Mouse (Mus musculus): ENCODE measurements around the gene Henmt1.

Henmt1 gene

DNA sequence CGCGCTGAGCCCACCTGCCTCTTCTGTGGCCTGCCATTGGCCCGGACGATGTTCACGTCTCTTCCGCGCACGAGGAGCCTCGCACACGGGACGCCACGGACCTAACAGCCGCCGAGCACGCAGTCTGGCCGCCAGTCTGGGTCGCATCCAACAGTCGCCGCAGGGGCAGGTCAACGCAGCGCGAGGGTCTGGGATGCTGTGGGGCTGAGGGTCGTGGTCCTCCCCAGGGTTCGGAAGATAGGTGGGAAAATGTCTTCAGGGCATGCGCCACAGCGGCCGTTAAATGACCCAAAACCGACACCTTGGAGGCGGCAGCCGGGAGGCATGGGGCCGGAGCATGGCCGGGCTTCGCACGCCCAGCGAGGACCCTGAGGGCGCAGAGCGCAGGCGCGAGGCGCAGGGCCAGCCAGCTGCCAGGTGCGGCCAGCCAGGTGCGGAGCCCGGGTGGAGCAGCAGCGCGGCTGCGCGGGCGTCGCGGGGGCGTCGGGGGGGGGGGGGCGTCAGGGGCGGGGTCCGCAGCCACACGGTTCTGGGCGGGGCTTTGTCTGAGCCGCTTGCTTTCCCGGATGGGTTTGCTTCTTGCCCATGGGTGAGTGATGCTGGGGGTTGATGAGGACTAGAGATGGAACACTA, 444 bp downstream of the Henmt1 start, which contains the start of gene Gm9857:
Gene Gm9857, minus strand, starts transcription at position 445 of the 633 bp plus-strand sequence.
- DNase-seq (ENCODE audit: low read depth), result no peak

DNA sequence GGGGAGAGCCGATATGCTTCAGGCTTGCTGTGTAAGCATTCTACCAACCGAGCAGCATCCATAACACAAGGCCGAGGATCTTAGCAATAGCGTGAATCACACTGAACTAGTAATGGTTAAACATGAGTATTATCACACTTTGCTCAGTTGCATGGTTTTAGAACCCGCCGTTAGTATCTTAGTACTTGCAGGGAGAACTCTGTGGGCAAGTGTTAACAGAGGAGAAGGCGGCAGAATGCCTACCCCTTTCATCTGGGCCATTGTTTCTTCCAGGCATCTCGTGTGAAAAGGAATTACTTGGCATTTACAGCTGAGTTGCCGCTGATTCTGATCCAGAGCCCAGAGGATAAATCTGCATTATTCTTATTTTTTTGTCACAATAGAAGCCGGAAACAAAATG, 1.3 kb downstream of the Henmt1 start:
- no peak for DNase-seq (ENCODE audit: low read depth)

DNA sequence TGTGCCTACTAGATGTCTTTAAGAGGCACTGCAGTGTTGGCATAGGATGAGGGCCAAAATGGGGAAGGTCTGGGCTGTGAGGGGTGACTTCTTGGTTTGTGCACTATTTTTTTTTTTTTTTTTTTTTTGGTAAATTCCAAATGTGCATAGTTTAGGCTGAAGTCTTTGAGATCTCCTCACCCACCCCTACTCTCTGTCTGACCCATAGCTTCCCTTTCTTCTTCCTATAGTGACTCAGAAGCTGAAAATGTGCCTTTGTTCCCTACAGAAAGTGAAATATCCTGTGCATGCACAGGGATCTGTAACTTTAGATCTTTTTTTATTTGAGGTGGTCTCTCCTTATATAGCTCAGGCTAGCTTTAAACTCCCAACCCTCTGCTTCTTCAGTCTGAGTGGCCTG, 18.3 kb downstream of the Henmt1 start:
- no peak for DNase-seq (ENCODE audit: low read depth)

DNA sequence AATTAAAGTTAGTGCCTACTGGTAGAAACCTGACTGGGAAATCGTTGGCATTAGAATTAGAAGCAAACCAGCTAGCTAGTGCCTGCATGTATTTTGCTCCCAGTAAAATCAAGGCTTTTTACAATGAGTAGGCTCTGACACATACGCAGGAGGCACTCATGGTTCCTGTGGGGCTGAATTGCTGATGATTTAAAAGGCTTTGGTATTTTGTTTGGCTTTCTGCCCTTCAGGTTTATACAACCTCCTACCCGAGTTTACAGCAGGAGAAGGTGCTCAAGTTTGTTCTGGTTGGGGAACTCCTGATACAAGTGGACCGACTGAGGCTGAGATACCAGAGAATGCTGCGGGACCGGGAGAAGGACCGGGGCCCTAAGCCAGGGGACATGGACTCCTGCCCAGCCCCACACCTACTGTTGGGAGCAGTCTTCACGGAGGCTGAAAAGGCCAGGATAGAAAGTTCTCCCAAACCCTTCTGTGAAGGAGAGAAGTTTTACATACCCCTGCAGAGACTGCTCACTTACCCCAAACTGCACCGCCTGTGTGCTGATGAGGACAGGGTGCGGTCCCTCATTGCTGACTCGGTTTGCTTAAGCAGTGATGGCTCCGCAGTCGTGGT, 20.1 kb downstream of the Henmt1 start:
- peak; percentile 54 for DNase-seq (ENCODE audit: low read depth)

DNA sequence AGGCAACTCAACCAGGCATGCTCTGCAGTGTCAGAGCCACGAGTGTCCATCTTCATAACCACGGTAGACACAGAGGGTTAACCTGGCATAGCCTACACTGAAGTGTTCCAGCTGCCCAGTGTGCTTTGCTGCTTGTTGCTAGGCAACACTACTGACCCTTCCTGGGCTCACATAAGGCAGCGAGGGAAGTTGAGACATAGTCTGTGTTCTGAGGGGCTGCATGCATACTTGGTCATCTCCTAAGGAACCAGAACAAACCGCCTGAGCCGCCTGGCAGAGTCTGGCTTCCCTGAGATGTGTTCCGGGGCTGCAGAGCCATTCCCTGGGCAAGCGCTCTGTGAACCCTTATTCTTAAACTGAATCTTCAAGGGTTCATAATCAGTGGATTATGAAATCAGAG, 21.6 kb downstream of the Henmt1 start:
- no peak for DNase-seq (ENCODE audit: low read depth)

DNA sequence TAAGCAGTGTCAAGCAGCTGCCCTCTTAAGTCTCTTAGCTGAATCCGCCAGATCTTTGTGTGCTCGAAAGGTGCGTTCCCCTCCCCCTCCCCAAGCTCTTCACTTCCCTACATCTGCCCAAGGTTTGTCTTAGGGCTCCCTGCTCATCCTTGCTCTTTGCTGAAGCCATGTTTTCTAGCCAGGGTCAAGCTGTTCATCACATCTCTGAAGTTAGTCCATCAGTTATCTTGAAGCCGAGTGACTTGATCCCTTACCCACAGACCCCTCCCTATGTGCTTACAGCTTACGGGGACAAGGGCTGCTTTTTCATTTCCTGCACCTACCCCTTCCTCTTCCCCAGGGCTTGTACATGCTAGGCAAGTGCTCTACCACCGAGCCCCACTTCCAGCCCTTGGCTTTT, 22.0 kb downstream of the Henmt1 start:
- no peak for DNase-seq (ENCODE audit: low read depth)

DNA sequence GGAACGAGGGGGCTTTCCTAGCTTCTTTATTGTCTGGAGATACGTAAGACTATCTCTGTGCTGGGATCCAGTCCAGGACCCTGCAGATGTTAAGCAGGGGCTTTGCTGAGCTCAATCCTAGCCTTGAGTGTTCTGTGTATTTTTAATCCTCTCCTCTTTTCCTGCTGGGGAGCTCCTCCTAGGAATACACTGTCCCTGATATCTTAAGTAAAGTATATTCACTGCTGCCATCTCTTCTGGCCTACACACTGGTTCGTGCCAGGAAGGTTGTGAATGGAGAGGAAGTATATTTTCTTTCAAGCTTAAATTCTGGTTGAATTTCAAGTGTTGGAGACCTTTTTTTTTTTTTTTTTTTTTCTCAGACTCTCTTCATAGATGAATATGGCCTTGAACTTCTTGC, 23.6 kb downstream of the Henmt1 start:
- no peak for DNase-seq (ENCODE audit: low read depth)

DNA sequence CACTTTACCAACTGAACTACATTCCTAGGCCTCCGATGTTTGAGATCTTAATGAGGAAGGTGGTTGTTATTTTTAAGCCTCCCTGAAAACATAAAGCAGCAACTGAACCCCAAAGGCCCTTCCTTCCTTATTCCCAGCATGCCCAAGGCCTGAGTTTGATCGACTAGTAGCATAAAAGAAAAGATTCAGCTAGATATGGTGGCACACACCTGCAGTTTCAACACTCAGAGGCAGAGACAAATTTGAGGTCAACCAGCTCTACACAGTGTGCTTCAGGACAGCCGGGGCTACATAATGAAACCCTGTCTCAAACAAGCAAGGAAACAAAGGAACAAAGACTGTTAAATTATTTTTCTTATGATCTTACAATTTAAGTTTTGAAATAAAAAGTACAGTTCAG, 24.1 kb downstream of the Henmt1 start:
- no peak for DNase-seq (ENCODE audit: low read depth)

DNA sequence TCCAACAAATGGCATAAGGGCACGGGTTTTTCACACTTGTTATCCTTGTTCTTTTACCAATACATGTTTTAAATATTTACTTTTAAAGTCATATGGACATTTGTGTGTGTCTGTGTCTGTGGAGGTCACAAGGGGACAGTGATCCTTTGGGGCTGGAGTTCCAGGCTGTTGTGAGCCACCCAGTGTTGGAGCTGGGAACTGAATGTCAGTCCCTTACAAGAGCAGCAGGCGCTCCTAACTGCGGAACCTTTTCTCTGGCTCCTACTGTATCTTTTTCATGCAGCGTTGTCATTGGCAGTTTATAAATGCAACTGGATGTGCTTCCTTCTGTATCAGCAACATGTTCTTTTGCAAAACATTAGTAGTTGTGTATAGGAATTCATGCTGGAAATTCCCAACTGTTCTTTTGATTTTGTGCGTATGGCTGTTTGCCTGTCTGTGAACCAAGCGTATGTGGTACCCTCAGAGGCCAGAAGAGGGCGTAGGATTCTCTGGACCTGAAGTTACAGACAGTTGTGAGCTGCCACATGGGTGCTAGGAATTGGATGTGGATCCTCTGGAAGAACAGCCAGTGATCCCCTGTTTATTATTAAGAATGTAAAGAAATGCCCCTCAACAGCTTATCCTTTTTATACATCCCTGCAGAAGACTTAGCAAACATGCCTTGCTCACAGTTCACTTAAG, 24.8 kb downstream of the Henmt1 start:
- DNase-seq (ENCODE audit: low read depth), result no peak

DNA sequence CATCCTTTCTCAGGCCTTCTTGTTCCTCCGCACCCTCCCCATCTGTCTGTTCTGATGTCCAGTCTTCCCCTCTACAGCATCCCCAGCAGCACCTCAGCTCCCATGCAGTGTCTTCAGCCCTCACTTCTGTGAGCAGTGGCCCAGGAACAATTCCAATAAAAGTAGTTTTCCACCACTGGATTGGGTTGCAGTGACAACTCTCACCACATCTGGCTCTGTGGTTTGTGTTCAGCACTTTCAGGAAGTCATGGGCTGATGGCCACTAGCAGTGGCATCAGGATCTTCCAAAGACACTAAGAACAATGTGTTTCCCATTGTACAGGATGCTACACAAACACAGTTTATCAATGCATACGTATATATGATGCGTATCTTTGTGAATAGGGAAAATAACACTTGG, 26.4 kb downstream of the Henmt1 start:
- DNase-seq (ENCODE audit: low read depth), result no peak

DNA sequence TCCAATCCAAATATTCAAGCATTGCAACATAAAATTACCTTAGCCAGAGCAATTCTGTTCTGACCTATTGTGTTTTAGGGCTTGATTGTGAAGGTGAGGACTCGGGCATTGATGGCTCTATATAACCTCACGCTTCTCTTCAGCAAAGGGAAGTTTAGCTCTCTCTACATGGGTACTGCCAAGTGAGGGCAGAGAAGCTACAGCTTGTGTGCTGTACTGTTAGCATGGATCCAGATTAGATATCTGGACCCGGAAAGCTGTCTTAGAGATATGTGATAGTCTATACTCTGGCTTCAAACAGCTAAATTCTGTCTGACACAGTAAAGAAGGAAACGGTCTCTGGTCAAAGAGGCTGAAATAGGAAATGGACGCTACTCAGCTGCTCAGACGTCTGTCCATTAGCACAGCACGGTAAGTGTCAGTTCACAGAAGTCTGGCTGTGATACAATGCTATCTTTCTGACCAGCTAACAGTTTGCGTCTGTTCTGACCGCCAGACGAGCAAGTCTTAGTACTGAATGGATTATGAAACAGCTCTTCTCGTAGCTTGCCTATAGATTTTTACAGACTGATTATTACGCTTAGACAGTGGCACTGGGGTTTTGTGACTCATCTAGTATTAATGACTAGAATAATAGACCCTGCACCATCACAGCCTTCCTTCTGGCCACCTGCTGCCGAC, 34.4 kb downstream of the Henmt1 start:
- DNase-seq (ENCODE audit: low read depth), result no peak

DNA sequence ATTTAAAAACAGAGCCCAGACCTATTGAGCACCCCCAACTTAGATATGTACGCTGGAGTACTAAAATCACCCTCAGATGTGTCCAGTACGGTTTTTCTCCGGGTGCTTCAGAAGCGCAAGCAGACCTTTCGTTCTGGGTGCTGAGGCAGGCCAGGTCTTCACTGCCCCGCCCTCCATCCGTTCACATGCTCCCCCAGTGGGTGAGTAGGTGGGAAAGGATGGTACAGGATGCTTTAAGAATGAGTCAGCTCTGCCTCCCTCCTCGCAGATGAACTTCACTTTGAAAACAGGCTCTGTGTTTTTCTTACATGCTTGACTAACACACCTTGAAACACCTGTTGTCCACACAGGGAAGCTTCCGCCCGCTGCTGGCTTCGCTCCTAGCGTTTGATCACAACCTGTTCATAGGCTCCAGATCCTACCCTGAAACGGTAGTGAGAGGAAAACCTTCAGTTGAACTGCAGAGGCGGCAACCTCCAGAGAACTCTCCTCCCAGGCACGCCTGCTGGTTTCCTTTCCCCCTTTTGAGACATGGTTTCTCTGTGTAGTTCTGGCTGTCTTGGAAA, 35.3 kb downstream of the Henmt1 start:
- no peak for DNase-seq (ENCODE audit: low read depth)

DNA sequence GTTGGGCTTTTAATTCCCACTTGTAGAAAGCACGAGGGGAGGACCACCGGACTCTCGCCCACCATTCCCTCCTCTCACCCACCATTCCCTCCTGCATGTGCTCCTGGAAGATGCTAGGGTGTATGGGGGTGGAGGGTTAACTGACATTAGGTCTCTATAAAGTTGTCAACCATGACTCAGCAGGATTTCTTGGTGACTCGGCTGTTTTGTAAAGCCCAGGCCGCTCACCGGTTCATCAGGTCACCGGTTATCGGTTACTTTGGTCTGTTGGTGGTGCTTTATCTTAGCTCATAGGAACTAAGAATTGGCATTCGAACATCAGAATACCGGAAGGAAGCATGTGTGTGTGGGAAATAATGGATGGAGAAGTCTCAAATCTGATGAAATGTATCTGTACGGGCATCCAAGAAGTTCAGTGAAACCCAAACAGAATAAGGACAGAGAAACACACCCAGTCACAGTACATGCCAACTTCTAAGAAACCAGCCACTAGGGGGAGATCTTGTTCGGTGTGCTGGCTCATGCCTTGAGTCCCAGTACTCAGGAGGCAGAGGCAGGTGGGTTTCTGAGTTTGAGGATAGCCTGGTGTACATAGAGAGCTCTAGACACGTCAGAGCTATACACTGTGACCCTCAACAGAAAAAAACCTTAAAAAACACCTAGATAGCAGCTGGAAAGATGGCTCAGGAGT, 37.8 kb downstream of the Henmt1 start:
- peak; percentile 39 for DNase-seq (ENCODE audit: low read depth)

DNA sequence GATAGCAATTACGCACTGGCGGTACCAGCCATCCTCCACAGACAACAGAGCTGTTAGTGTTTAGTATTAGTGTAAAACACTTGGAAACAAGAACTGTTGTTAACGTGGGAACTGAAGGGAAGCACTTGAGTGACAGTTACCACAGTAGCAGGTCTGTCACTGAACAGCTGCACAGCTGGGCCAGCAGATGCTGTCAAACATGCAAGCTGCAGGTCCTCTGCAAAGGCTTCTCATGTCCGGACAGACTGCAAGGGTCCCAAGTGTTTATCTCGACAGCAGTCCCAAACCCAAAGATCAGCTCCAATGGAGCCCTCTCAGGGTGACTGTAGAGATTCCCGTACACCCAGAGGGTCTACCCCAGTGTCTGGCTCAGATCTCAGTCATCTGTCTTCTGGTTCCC, 42.3 kb downstream of the Henmt1 start:
- DNase-seq (ENCODE audit: low read depth), result no peak

DNA sequence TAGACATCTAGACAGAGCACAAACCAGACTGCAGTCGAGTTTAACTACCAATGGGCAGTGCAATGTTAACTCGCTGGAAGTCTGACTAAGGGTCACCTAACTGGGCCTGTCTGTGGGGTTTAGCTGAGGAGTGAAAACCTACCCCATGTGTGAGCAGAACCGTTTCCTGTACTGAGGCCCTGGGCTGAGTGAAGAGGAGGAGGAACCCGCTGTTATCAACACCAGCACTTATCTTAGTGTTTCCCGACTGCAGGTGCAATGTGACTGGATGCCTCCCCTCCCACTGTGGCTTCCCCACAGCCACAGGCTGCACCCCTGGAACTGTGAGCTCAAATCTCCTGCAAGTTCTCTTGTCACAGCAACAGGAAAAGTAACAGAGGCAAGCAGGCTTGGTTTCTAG, 44.3 kb downstream of the Henmt1 start:
- no peak for DNase-seq (ENCODE audit: low read depth)

DNA sequence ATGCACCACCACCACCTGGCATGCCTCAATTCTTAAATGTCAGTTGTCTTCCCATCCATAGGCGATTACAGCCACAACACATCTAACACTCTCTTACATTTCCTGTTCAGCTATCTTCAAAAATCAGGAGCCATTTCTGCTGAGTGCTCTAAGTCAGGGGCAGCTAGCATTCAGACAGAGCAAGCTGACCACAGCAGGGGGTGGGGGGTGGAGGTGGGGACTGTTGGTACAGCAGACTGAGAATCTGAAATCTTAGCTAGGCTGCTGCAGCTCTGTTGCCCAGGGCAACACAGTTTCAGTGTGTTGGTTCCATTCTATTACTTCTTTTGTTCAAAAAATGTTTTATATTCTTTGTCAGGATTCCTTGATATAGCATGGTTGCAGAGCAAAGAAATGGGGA, 46.9 kb downstream of the Henmt1 start:
- DNase-seq (ENCODE audit: low read depth), result no peak

DNA sequence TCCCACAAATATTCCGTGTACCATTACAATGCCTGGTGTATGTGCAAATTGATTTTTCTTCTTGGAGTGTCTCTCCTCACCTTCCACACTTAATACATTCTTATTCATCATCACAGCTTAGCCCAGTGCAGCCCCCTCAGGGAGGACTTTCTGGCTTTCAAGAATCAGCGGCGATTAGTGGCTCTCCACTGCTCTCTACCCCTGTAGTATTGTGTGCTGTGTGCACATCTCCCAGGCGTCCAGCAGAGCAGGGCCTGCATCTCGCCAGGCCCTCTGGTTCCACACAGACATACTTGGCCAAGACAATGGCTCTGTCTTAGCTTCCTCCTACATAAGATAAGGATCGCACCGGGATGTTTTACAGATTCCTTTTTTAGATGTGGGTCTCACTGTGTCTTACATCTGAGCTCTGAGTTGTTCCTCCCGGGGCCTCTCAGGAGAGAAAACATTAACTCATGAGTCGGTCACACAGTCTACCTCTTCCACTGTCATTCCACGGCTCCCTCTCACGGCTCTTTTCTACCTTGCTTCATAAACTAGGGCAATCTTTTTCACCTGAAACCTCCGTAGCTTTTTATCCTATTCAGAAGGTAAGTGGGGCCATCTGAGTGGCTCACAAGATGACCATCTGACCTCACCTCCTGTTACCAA, 47.5 kb downstream of the Henmt1 start:
- no peak for DNase-seq (ENCODE audit: low read depth)

DNA sequence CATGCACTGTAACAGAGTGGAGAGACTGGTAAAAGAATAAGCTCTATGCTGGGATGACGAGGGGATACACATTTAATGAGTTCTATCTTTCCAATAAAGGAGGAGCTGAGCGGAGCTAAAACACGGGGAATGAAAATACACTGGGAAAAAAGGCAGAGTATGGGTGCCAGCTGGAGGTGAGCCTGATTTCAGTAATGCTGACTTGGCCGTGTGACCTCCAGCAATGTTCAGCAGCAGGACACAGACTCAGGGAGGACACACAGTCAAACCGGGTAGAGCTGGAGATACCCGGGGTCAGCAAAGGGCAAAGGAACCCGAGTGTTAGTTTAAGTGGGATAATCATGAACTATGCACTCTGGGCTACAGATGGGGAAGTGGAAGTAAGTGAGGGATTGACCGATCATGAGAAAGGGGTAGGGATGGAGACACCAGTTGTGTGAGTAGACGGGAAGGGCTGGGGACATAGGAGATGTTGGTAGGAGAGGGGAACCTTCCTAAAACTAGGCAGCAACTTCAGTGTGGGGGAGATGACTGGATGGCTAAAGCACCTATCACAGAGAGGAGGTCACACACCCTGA, 50.4 kb downstream of the Henmt1 start:
- DNase-seq (ENCODE audit: low read depth), result no peak

DNA sequence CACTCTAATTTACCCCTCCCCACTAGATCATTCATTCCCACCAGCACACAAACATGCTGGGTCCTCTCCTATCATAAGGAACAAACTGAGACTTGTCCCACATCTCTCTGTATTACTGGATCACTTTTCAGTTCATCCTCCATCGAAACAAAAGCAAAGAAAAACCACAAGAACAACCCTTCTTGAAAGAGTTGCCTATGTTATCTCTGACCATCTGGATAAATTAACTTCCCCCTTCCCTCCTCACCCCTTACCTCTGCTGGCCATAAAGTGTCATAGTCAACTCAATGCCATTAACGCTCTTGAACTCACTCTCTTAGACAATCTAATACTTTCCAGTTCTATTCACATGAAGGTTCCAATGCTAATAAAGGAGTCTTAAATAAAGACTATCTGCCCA, 54.8 kb downstream of the Henmt1 start:
- no peak for DNase-seq (ENCODE audit: low read depth)

DNA sequence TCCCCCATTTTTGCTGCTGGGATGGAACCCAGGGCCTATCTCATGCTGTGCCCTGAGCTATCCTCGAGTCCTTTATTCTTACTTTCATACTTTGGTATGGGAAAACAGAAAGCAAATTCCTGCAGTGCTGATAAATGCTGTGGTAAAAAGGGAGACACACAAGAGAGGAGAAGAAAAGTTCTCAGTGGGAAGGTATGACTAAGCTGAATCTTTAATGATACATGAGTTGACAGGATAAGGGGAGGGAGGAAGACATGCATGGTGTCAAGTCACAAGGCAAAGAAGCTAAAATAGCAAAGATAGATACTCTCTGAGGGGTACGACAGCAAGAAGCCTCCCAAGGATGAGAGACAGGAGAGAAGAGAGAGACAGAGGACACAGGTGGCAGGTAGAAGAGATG, 55.7 kb downstream of the Henmt1 start:
- no peak for DNase-seq (ENCODE audit: low read depth)

DNA sequence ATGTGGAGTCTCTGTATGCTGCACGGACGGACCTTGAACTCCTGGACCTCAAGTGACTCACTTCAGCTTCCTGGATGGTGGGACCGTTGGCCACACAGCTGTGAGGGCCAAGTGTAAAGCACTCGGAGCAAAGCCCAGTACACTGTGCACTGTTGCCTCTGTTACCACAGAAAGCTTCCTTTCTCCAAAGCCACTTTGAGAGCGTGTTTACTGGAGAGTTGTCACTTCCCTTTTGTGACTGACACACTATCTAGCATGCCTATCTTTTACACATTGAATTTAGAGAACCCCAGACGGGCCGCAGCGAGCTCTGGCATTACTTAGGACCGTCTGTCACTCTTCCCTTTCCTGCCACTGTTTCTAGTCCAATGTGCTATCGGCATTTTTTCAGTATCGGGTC, 57.6 kb downstream of the Henmt1 start:
- DNase-seq (ENCODE audit: low read depth), result no peak

Data from NIH3T3 (cell line).